ENCODE assay signal across 24 mouse cellular contexts in the genomic region with DNA sequence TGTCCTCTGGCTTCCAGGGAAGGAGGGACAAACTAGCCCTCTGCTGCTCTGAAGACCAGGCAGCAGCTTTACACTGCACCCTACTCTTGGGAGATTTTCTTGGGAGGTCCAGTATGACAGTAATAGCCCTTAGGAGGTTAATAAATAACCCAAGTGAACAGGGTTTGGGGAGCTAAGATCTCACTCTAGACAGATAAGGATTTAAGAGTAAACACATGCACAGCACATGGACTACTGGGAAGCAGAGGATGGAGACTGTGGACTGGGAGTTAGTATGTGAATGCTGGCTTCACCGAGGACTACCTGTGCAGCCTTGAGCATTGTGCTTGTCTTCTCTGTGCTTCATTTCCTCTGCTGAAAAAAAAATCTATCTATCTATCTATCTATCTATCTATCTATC.
"Had no signal": no experiment of that assay in that cellular context is flagged by ENCODE, and none has a peak within 500 bp of the region (broad histone marks: within the 10 kb centered on the region; RNA-seq: fewer than 3 reads in every experiment).

No protein-coding gene starts in this region.

- H3K4me2 ChIP-seq: heart, embryonic 12.5 days; hindbrain, embryonic 12.5 days; hindbrain, embryonic 14.5 days; limb, embryonic 12.5 days; liver, embryonic 11.5 days had no signal

- H3K9ac ChIP-seq: heart, embryonic 12.5 days; hindbrain, embryonic 12.5 days; hindbrain, embryonic 14.5 days; limb, embryonic 12.5 days had no signal

- H3K9me3 ChIP-seq: heart, embryonic 10.5 days; hindbrain, embryonic 10.5 days; hindbrain, embryonic 12.5 days; limb, embryonic 10.5 days; limb, embryonic 12.5 days had no signal

- H3K36me3 ChIP-seq: heart, embryonic 10.5 days; heart, embryonic 12.5 days; hindbrain, embryonic 10.5 days; hindbrain, embryonic 12.5 days; limb, embryonic 10.5 days; limb, embryonic 12.5 days had no signal

- DNase-seq: gastrocnemius, adult 2 months; gastrocnemius, postnatal 10 days; gastrocnemius, postnatal 25 days; heart, adult 18-20 months; heart, postnatal 10 days; heart, postnatal 4 days; kidney, adult 18-20 months; kidney, adult 8-10 months; kidney, postnatal 10 days; kidney, postnatal 25 days; kidney, postnatal 4 days; liver had no signal

- H3K27ac ChIP-seq: gastrocnemius, adult 2 months; heart, embryonic 10.5 days; hindbrain, embryonic 10.5 days; hindbrain, embryonic 12.5 days; hindbrain, embryonic 14.5 days; limb, embryonic 10.5 days; limb, embryonic 12.5 days had no signal

- H3K4me3 ChIP-seq: gastrocnemius, adult 2 months; heart, embryonic 10.5 days; heart, embryonic 12.5 days; hindbrain, embryonic 12.5 days; layer of hippocampus, adult 2 months; left cerebral cortex, adult 2 months; limb, embryonic 10.5 days; limb, embryonic 12.5 days had no signal

- ATAC-seq: hindbrain, embryonic 16.5 days; inflammation-experienced regulatory T-cells, adult 6 months had no signal
